Mouse (Mus musculus) kidney, adult 2 months (tissue): ENCODE results near the gene Bglap.

Source experiments
- CTCF ChIP-seq: fragments of 200-500 bp; conservative IDR thresholded peaks from 2 replicates; pipeline ENCODE4 v1.5.1; 2011; ENCODE audit warnings: low read depth, mild to moderate bottlenecking, control low read depth, low read length, moderate library complexity, mixed read lengths; ENCODE audit not compliant: insufficient read depth, insufficient read length
- POLR2A ChIP-seq: fragments of 200-500 bp; IDR thresholded peaks from one replicate; pipeline ENCODE4 v1.6.1; 2011; ENCODE audit warnings: low read depth, low read length, control low read depth

DNA sequence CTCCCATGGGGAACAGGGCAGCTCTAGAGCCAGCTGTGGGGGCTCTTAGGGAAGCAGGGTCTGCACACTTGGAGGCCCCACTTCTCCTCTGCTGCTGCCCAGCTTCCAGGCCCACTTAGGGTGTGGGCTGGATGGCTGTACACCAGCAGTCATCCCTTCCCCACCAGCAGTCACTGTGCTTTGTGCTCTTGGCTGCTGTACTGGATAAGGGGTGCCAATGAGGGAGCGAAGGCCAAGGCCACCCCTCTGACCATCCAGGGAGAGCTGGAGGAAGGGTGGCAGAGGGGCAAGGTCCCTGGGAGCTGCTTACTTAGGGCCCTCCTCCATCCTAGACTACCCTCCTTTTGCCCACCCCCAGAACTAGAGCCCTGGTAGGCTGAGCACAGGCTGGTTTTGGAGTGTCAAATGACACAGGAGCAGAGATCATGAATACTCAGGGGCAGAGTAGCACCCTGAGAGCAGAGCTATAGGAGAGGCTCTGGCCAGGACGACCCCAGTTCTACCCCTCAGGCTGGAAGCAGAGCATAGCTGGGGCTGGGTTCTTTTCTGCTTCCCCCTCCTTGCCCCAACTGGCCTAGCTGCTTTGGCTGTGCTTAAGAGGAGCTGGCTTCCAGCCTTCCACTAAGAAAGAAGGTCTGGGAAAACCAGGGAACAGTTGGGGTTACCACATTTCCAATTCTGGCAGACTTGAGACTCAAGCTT lies 22.5 kb downstream of the Bglap start:
- TF ChIP-seq CTCF (no peak), POLR2A (no peak)
